Mouse (Mus musculus): Measurements from ENCODE around the gene Ssbp2. TPM values are rescaled to one million over a fixed set of nuclear protein-coding genes. Genes with fewer than 3 reads are reported as not detected.
A peak's percentile ranks its signal among the peaks of the same experiment; 100 is the strongest.

Ssbp2 gene
- total RNA-seq, 2 experiments from 2014 or later, result 42.0 to 50.9 TPM

GRCm38 (mm10) chr13:91460621-91461284, 670 bp downstream of the Ssbp2 start:
- peak; percentile 99 for DNase-seq (ENCODE audit: low spot score in 2 of 2)

- no peak for DNase-seq (ENCODE audit: low spot score in 2 of 2)
These were observed 1.2 kb downstream of the Ssbp2 start for GRCm38 (mm10) chr13:91461299-91461698.

GRCm38 (mm10) chr13:91461711-91462351, 1.7 kb downstream of the Ssbp2 start:
- peak; percentile 17 to 27 for DNase-seq (ENCODE audit: low spot score in 2 of 2)

- no peak for DNase-seq (ENCODE audit: low spot score in 2 of 2)
These were observed 2.3 kb downstream of the Ssbp2 start for GRCm38 (mm10) chr13:91462395-91462794.

- DNase-seq (ENCODE audit: low spot score in 2 of 2), result no peak
These were observed 2.9 kb downstream of the Ssbp2 start for GRCm38 (mm10) chr13:91462893-91463481.

GRCm38 (mm10) chr13:91465002-91465715, 5.1 kb downstream of the Ssbp2 start:
- DNase-seq (ENCODE audit: low spot score in 2 of 2), result no peak

- DNase-seq (ENCODE audit: low spot score in 2 of 2), result no peak
These were observed 11.5 kb downstream of the Ssbp2 start for GRCm38 (mm10) chr13:91471566-91471965.

GRCm38 (mm10) chr13:91471980-91472379, 11.9 kb downstream of the Ssbp2 start:
- DNase-seq (ENCODE audit: low spot score in 2 of 2), result no peak

GRCm38 (mm10) chr13:91473527-91473926, 13.4 kb downstream of the Ssbp2 start:
- no peak for DNase-seq (ENCODE audit: low spot score in 2 of 2)

- no peak for DNase-seq (ENCODE audit: low spot score in 2 of 2)
These were observed 13.9 kb downstream of the Ssbp2 start for GRCm38 (mm10) chr13:91474027-91474426.

GRCm38 (mm10) chr13:91475888-91476287, 15.8 kb downstream of the Ssbp2 start:
- no peak for DNase-seq (ENCODE audit: low spot score in 2 of 2)

GRCm38 (mm10) chr13:91476596-91477100, 16.6 kb downstream of the Ssbp2 start:
- no peak for DNase-seq (ENCODE audit: low spot score in 2 of 2)

- no peak for DNase-seq (ENCODE audit: low spot score in 2 of 2)
These were observed 17.9 kb downstream of the Ssbp2 start for GRCm38 (mm10) chr13:91478011-91478410.

GRCm38 (mm10) chr13:91484303-91484702, 24.2 kb downstream of the Ssbp2 start:
- no peak for DNase-seq (ENCODE audit: low spot score in 2 of 2)

GRCm38 (mm10) chr13:91492133-91492532, 32.0 kb downstream of the Ssbp2 start:
- DNase-seq (ENCODE audit: low spot score in 2 of 2), result no peak

- no peak for DNase-seq (ENCODE audit: low spot score in 2 of 2)
These were observed 37.0 kb downstream of the Ssbp2 start for GRCm38 (mm10) chr13:91497055-91497454.

GRCm38 (mm10) chr13:91501735-91502134, 41.7 kb downstream of the Ssbp2 start:
- DNase-seq (ENCODE audit: low spot score in 2 of 2), result no peak

GRCm38 (mm10) chr13:91502642-91503373, 42.7 kb downstream of the Ssbp2 start:
- no peak for DNase-seq (ENCODE audit: low spot score in 2 of 2)

- no peak for DNase-seq (ENCODE audit: low spot score in 2 of 2)
These were observed 48.9 kb downstream of the Ssbp2 start for GRCm38 (mm10) chr13:91508991-91509390.

GRCm38 (mm10) chr13:91509467-91509866, 49.4 kb downstream of the Ssbp2 start:
- no peak for DNase-seq (ENCODE audit: low spot score in 2 of 2)

- no peak for DNase-seq (ENCODE audit: low spot score in 2 of 2)
These were observed 54.9 kb downstream of the Ssbp2 start for GRCm38 (mm10) chr13:91514979-91515378.

Measured in adrenal gland, postnatal 4 days (tissue).